Mouse (Mus musculus): Measurements from ENCODE around the gene Klb. TPM values are rescaled to one million over a fixed set of nuclear protein-coding genes. Genes with fewer than 3 reads are reported as not detected.
"Not testable (repeated sequence)": the region's sequence is repeated elsewhere in the genome, so short reads cannot be mapped to it uniquely, and the experiment has no call there.

The Klb gene
- under 1 TPM; 0.45 to 0.79 TPM for total RNA-seq (2021)
- long read RNA-seq, experiment 1: 0 reads
- long read RNA-seq, experiment 2: 0 reads

- no peak for DNase-seq
Observed at GRCm38 (mm10) chr5:65348168-65348567, at the start of gene Klb. Gene Klb, plus strand, starts transcription at chr5:65348314.

DNA sequence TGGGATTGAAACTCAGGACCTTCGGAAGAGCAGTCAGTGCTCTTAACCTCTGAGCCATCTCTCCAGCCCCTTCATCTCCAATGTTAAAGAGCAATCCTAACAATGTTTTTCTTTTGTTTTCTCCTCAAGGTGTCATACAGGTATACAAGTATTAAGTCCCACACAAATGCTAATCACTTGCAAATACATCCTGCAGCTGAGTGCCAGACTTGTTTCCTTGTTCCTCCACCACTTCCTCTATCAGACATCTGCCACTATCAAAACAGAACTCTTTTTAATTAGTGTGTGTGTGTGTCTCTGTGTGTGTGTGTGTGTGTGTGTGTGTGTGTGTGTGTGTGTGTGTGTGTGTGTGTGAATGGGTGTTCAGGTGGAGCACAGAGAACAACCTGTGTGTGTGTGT, 48.5 kb upstream of the Klb start:
- not testable (repeated sequence) for DNase-seq

DNA sequence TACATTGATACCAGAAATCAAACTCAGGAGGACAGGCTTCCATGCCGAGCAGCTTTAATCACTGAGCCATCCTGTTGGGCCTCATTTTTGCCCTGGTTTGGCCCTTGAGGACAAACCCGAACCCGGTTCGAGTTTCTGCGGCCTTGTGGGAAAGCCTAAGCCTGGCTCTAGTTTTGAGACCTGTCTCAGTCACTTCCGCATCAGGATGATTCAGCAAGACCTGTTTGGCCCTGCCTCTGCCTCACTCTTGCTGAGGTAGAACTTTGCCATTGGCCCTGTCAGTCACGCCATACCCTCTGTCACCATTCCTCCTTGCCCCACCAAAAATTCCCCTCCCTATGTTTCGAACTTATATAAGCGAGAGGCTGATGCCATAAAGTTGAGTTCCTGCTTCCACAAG, 48.0 kb upstream of the Klb start:
- DNase-seq: no peak

- DNase-seq: no peak
Observed at GRCm38 (mm10) chr5:65305516-65305915, 42.6 kb upstream of the Klb start.

- DNase-seq: no peak
Observed at GRCm38 (mm10) chr5:65308208-65308607, 39.9 kb upstream of the Klb start.

DNA sequence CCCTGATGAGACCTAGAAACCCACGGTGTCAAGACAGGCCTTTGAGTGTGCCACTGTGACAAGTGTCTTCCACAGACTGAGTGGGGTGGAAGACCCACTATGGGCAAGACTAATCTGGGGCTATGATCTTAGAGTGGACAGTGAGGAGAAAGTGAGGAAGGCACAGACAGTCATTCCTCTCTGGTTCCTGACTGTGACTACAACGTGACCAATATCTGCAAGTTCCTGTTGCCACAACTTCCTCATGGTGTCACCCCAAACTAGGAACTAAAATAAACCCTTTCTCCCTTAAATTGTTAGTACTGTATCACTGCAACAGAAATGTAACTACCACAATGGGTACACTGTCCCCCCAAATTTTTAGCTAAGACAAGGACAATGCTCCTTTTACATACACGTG, 39.2 kb upstream of the Klb start:
- DNase-seq: no peak

DNA sequence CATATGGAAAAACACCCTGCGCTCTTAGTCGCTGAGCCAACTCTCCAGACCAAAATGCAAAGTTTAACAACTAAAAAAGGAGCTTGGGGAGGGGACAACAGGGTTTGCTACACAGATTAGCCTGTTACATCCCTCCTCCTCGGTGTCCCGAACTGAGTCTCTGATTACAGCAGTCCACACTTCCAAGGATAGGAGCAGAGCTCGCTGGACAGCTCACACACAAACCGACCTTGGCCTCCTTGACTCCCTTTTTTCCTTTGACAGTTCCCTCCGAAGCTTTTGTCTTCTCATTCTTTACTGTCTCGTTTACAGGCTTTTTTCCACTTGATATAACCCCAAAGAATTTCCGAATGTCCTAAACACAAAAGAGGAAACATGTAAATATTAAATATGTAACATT, 28.9 kb upstream of the Klb start:
- no peak for DNase-seq

- DNase-seq: no peak
Observed at GRCm38 (mm10) chr5:65322165-65322564, 25.9 kb upstream of the Klb start.

DNA sequence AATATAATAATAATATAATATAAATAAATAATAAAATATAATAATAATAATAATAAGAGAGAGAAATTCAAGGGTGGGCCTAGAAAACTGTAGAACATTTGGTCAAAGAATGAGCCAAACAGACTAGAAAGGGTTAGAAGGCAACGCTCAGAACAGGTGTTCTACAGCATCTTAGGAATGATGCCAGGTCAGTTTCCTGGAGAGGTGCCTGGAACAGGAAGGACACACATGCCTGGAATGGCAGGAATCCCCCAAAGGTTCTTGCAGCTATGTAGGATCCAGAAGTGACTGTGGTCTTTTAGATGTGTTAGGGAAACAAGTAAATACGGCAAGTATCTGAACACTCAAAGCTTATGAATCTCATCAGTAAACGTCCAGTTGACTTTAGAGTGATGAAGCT, 23.8 kb upstream of the Klb start:
- no peak for DNase-seq

- no peak for DNase-seq
Observed at GRCm38 (mm10) chr5:65324758-65325355, 23.3 kb upstream of the Klb start.

GRCm38 (mm10) chr5:65326212-65326611, 21.9 kb upstream of the Klb start:
- no peak for DNase-seq

DNA sequence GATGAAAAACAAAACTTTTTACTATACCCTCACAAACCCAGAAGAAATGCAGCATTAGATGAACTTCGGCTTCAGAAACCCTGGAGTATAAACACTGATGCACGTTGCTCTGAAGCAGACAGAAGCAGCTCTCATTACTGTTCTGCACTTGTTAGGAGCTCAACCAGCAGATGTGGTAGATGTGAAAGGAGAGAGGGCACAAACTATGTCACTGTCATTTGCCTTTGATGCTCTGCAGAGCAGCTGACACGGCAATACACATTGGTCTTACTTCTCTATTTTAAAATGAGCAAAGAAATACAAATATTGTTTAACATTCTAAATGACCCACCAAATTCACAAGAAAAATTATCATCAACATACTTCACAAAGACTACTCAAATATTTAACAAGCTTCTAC, 18.1 kb upstream of the Klb start:
- no peak for DNase-seq

GRCm38 (mm10) chr5:65334788-65335187, 13.3 kb upstream of the Klb start:
- no peak for DNase-seq

DNA sequence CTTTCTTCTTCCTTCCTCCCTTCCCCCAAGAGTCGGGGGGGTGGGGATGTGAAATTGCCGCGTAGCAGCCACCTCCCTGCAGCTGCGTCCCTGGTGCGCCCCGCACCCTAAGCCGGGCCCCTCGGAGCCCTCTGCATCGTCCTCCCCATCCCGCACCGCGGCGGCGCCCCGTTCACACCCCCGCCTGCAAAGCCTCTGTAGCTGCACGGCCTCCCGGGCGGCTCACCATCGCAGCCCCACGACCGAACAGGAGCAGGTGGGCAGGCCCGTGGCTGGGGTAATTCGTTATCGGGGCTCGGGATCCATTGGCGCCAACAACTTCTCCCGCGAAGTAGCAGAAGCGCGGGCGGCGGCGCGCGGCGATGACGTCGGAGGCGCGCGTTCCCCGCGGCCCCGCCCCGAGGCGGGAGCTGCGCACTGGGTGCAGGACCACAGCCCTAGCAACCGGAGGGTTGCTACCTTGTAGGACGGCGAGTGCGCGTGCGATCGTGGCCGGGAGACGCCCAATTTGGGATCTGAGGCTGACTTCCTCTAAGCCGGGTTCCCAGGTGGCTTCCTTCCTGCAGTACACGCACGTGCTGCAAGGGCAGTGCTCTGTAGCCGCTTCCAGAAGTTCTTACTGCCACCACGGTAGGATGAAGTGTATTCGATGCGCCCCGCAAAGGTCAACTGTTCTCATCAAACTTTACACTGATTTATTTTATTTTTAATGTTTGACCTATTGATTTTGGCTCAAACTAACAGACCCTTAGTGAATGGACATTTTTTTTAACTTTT, 12.6 kb upstream of the Klb start, which contains the start of gene Rfc1:
Gene Rfc1, minus strand, starts transcription at position 373 of the 777 bp plus-strand sequence.
- DNase-seq: peak; percentile 84

DNA sequence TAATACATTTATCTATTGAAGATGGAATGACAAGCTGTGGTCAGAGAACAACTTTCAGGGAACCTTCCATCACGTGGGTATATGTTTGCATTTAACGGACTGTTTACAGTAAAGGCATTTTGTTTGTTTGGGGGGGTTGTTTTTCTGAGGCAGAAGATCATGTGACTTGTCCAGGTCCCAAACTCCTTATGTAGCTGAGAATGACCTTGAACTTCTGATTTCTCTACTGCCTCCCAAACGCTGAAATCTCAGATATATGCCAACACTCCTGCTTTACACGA, 12.1 kb upstream of the Klb start:
- DNase-seq: no peak

GRCm38 (mm10) chr5:65338394-65338793, 9.7 kb upstream of the Klb start:
- no peak for DNase-seq

DNA sequence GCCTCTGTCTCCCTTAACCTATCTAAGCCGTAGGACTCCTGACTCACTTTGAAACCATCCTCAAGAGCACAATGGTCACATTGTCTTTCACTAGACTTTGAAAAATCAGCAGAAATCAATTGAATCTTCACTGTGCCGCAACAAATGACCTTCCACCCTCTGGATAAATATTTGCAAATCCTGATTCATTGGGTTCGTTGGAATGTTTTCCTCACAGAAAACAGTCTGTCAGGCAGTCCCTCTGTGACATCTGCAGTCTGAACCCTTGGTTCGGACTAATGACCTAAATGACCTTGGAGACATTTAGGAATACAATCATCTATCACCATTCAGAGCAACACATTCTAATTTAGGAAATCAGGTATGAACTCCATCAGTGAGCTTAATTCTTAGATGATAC, 7.9 kb upstream of the Klb start:
- DNase-seq: no peak

DNA sequence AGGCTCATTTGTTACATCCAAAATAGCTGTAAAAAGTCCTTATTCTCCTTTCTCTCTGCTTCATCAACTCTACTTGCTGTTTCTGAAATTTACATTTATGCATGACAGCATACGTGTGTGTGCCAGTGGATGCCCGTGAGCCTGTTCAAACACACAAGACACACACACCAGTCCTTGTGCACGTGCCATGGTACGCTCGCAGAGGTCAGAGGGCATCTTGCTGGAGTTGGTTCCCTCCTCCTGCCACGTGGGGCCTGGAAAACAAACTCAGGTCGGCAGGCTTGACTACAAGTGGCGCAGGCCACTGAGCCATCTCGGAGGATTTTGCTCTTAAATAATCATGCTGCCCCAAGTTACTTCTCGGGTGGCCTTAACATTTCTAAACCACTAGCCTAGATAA, 2.4 kb downstream of the Klb start:
- no peak for DNase-seq

DNA sequence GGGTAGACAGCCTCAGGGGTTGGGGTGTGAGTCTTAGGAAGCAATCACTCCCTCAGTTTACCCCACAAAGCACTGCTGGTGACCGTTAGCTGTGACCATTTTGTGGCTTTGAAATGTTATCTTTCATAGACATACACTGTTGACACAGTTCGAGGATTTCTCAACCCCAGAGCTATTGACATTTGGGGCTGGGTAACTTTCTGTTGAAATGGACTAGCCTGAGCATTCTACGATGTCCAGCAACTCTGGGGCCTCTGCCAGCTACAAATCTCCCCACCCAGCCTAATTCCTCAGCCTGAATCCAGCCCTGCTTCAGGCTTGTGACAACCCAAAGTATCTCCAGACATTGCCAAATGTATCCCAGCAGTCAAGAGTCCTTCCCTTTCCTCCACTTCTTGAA, 6.0 kb downstream of the Klb start:
- no peak for DNase-seq

GRCm38 (mm10) chr5:65354985-65355384, 6.9 kb downstream of the Klb start:
- no peak for DNase-seq

GRCm38 (mm10) chr5:65356851-65357250, 8.7 kb downstream of the Klb start:
- no peak for DNase-seq

GRCm38 (mm10) chr5:65357771-65358170, 9.7 kb downstream of the Klb start:
- no peak for DNase-seq

DNA sequence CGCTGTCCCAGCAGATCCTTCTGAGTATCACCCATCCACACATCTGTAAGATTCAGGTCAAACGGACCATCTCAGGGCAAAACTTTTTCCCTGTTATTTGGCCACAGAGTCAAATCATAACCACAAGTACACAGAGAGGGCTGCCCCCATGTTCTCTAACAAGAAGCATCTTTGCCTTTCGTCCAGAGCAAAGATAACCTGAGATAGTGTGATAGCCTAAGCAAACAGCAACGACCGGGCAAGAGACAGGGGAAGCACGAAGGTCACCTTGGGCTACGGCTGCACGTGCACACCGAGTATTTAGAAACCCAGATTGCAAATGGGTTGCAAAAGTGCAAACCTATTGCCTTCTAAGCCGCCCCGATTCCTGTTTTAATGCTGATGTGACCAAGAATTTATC, 19.7 kb downstream of the Klb start:
- DNase-seq: no peak

GRCm38 (mm10) chr5:65371551-65371950, 23.4 kb downstream of the Klb start:
- DNase-seq: no peak

All from gastrocnemius, postnatal 10 days (tissue).